Mouse (Mus musculus) stomach, embryonic 15.5 days (tissue): Measurements from ENCODE around the gene Fchsd2. TPM values are rescaled to one million over a fixed set of nuclear protein-coding genes. Genes with fewer than 3 reads are reported as not detected.
A peak's percentile ranks its signal among the peaks of the same experiment; 100 is the strongest.

Experiments
- ATAC-seq: fragments of 200-750 bp; cut with Nextera tagmentation; 2 replicates; pipeline ENCODE4 v1.8.0; 2017; ENCODE audit warnings: low read depth, moderate number of reproducible peaks, moderate TSS enrichment; ENCODE audit not compliant: insufficient read depth, low FRiP score
- H3K27ac ChIP-seq: fragments of 300-500 bp; sonication (generic); 2 replicates; pipeline ENCODE4 v1.5.1; 2015; ENCODE audit warnings: mild to moderate bottlenecking, inconsistent platforms
- H3K27me3 ChIP-seq: fragments of 300-500 bp; sonication (generic); replicated peaks from 2 replicates; pipeline ENCODE4 v1.6.1; 2015; ENCODE audit warnings: inconsistent platforms
- H3K36me3 ChIP-seq: fragments of 300-500 bp; sonication (generic); 2 replicates; pipeline ENCODE4 v1.6.1; 2015; ENCODE audit warnings: inconsistent platforms
- H3K4me1 ChIP-seq: fragments of 300-500 bp; sonication (generic); 2 replicates; pipeline ENCODE4 v1.6.1; 2015; ENCODE audit warnings: inconsistent platforms
- H3K4me2 ChIP-seq: fragments of 300-500 bp; sonication (generic); 2 replicates; pipeline ENCODE4 v1.6.1; 2015; ENCODE audit warnings: mild to moderate bottlenecking, inconsistent platforms
- H3K4me3 ChIP-seq: fragments of 300-500 bp; sonication (generic); replicated peaks from 2 replicates; pipeline ENCODE4 v1.5.1; 2015; ENCODE audit warnings: inconsistent platforms
- H3K9ac ChIP-seq: fragments of 300-500 bp; sonication (generic); 2 replicates; pipeline ENCODE4 v1.6.1; 2015; ENCODE audit warnings: inconsistent platforms
- H3K9me3 ChIP-seq: fragments of 300-500 bp; sonication (generic); 2 replicates; pipeline ENCODE4 v1.6.1; 2016; ENCODE audit warnings: inconsistent platforms
- WGBS: fragments of 180-500 bp; shearing (Covaris S2); methylation state at CpG from one replicate; pipeline ENCODE4 v1.1.7; 2015; 5-methylcytosine and 5-hydroxymethylcytosine counted together
- polyA plus RNA-seq: library from polyadenylated mRNA; unstranded; fragments of >200 nt; fragmentation: Nextera tagmentation; extraction: Ambion mirVana; gene quantifications from 2 replicates; pipeline ENCODE4 v1.2.1, GENCODE M21; 2015

Fchsd2 gene
- polyA plus RNA-seq, result 20.0 and 21.2 TPM in 2 replicates

- 55% methylated on average over 7 of the region's 7 CpGs for WGBS
- ATAC-seq, result no peak
- no peak within 1 kb of the TSS for H3K27ac ChIP-seq
- H3K9me3 ChIP-seq, result no peaks in the 10 kb centered on the region
- H3K4me2 ChIP-seq, result no peak within 1 kb of the TSS
- H3K4me3 ChIP-seq, result no peak within 1 kb of the TSS
- no peak within 1 kb of the TSS for H3K9ac ChIP-seq
- H3K27me3 ChIP-seq, result no peaks in the 10 kb centered on the region
- H3K4me1 ChIP-seq, result no peaks in the 10 kb centered on the region
- no peaks in the 10 kb centered on the region for H3K36me3 ChIP-seq
These were observed at the start of gene Fchsd2 for GRCm38 (mm10) chr7:101092618-101093017. Gene Fchsd2 (plus strand): TSS chr7:101092863.

- Histone ChIP-seq H3K4me1 (peaks cover 31% of the 10 kb centered on the region), H3K9me3 (no peaks in the 10 kb centered on the region), H3K27ac (peak overlapping the region; percentile 64; the same call in 1 of the 2 replicates), H3K4me3 (no peak overlapping the region), H3K36me3 (no peaks in the 10 kb centered on the region), H3K27me3 (no peaks in the 10 kb centered on the region), H3K9ac (no peak overlapping the region), H3K4me2 (no peak overlapping the region)
- 40% methylated on average over 8 of the region's 8 CpGs for WGBS
- no peak for ATAC-seq
These were observed 48.7 kb upstream of the Fchsd2 start for GRCm38 (mm10) chr7:101043846-101044541.

GRCm38 (mm10) chr7:101048247-101048646 is 44.4 kb upstream of the Fchsd2 start:
- H3K9me3 ChIP-seq, result no peaks in the 10 kb centered on the region
- no peak overlapping the region for H3K27ac ChIP-seq

GRCm38 (mm10) chr7:101049326-101050087 is 43.2 kb upstream of the Fchsd2 start:
- ATAC-seq, result 0 out of 2 replicates have a peak, but pooled peaks have one; percentile 33
- Histone ChIP-seq H3K9ac (no peak overlapping the region), H3K36me3 (no peaks in the 10 kb centered on the region), H3K4me3 (no peak overlapping the region), H3K27me3 (no peaks in the 10 kb centered on the region), H3K27ac (no peak overlapping the region), H3K4me1 (no peaks in the 10 kb centered on the region; the same call in 1 of the 2 replicates), H3K9me3 (no peaks in the 10 kb centered on the region), H3K4me2 (no peak overlapping the region)
- WGBS, result 71% methylated on average over 7 of the region's 7 CpGs

More at GRCm38 (mm10) chr7:101048247-101048646, 44.4 kb upstream of the Fchsd2 start:
- peaks cover 10% of the 10 kb centered on the region for H3K4me1 ChIP-seq
- H3K27me3 ChIP-seq, result no peaks in the 10 kb centered on the region
- no peak overlapping the region for H3K9ac ChIP-seq
- no peak overlapping the region for H3K4me2 ChIP-seq
- ATAC-seq, result no peak
- no peak overlapping the region for H3K4me3 ChIP-seq
- no peaks in the 10 kb centered on the region for H3K36me3 ChIP-seq
- 78% methylated on average over 5 of the region's 5 CpGs for WGBS

- 0 out of 2 replicates have a peak overlapping the region, but pooled peaks have one; percentile 35 for H3K27ac ChIP-seq
- no peaks in the 10 kb centered on the region for H3K9me3 ChIP-seq
These were observed 41.7 kb upstream of the Fchsd2 start for GRCm38 (mm10) chr7:101050724-101051550.

GRCm38 (mm10) chr7:101051551-101052221 is 41.0 kb upstream of the Fchsd2 start:
- ATAC-seq, result peak; percentile 58; the same call in 1 of the 2 replicates
- WGBS, result 16% methylated on average over 11 of the region's 11 CpGs
- Histone ChIP-seq H3K27me3 (no peaks in the 10 kb centered on the region), H3K9me3 (no peaks in the 10 kb centered on the region), H3K4me3 (no peak overlapping the region), H3K9ac (no peak overlapping the region), H3K4me1 (no peaks in the 10 kb centered on the region; the same call in 1 of the 2 replicates), H3K4me2 (no peak overlapping the region), H3K36me3 (no peaks in the 10 kb centered on the region), H3K27ac (0 out of 2 replicates have a peak overlapping the region, but pooled peaks have one; percentile 35)

More at GRCm38 (mm10) chr7:101050724-101051550, 41.7 kb upstream of the Fchsd2 start:
- 65% methylated on average over 13 of the region's 13 CpGs for WGBS
- Histone ChIP-seq H3K27me3 (no peaks in the 10 kb centered on the region), H3K4me1 (no peaks in the 10 kb centered on the region; the same call in 1 of the 2 replicates), H3K9ac (no peak overlapping the region), H3K4me2 (no peak overlapping the region), H3K36me3 (no peaks in the 10 kb centered on the region), H3K4me3 (no peak overlapping the region)
- ATAC-seq, result 0 out of 2 replicates have a peak, but pooled peaks have one; percentile 16

- no peak for ATAC-seq
- H3K27ac ChIP-seq, result no peak overlapping the region
- H3K4me1 ChIP-seq, result no peaks in the 10 kb centered on the region; the same call in 1 of the 2 replicates
- no peak overlapping the region for H3K9ac ChIP-seq
- H3K4me3 ChIP-seq, result no peak overlapping the region
- no peaks in the 10 kb centered on the region for H3K27me3 ChIP-seq
- no peaks in the 10 kb centered on the region for H3K36me3 ChIP-seq
- no peaks in the 10 kb centered on the region for H3K9me3 ChIP-seq
- 58% methylated on average over 2 of the region's 2 CpGs for WGBS
- H3K4me2 ChIP-seq, result no peak overlapping the region
These were observed 39.5 kb upstream of the Fchsd2 start for GRCm38 (mm10) chr7:101053136-101053535.

- H3K27ac ChIP-seq, result no peak overlapping the region
- no peaks in the 10 kb centered on the region for H3K36me3 ChIP-seq
- no peaks in the 10 kb centered on the region for H3K9me3 ChIP-seq
- no peak overlapping the region for H3K4me3 ChIP-seq
- no peak overlapping the region for H3K9ac ChIP-seq
- peaks cover 3% of the 10 kb centered on the region; the same call in 1 of the 2 replicates for H3K4me1 ChIP-seq
- 65% methylated on average over 4 of the region's 4 CpGs for WGBS
- ATAC-seq, result no peak
- H3K4me2 ChIP-seq, result no peak overlapping the region
- no peaks in the 10 kb centered on the region for H3K27me3 ChIP-seq
These were observed 35.4 kb upstream of the Fchsd2 start for GRCm38 (mm10) chr7:101057309-101057708.

GRCm38 (mm10) chr7:101059188-101059587 is 33.5 kb upstream of the Fchsd2 start:
- Histone ChIP-seq H3K4me2 (no peak overlapping the region), H3K9me3 (no peaks in the 10 kb centered on the region), H3K4me1 (peaks cover 3% of the 10 kb centered on the region; the same call in 1 of the 2 replicates), H3K4me3 (no peak overlapping the region), H3K9ac (no peak overlapping the region), H3K36me3 (no peaks in the 10 kb centered on the region), H3K27ac (no peak overlapping the region), H3K27me3 (no peaks in the 10 kb centered on the region)
- ATAC-seq, result no peak
- WGBS, result 81% methylated on average over 5 of the region's 5 CpGs

GRCm38 (mm10) chr7:101060476-101060875 is 32.2 kb upstream of the Fchsd2 start:
- H3K4me1 ChIP-seq, result peaks cover 5% of the 10 kb centered on the region; the same call in 1 of the 2 replicates
- H3K9ac ChIP-seq, result no peak overlapping the region
- no peaks in the 10 kb centered on the region for H3K36me3 ChIP-seq
- ATAC-seq, result no peak
- H3K4me3 ChIP-seq, result no peak overlapping the region
- no peak overlapping the region for H3K27ac ChIP-seq
- no peaks in the 10 kb centered on the region for H3K9me3 ChIP-seq
- 62% methylated on average over 5 of the region's 5 CpGs for WGBS
- H3K4me2 ChIP-seq, result no peak overlapping the region
- H3K27me3 ChIP-seq, result no peaks in the 10 kb centered on the region

GRCm38 (mm10) chr7:101061381-101061780 is 31.3 kb upstream of the Fchsd2 start:
- ATAC-seq, result 0 out of 2 replicates have a peak, but pooled peaks have one; percentile 29
- WGBS, result 7% methylated on average over 17 of the region's 17 CpGs
- Histone ChIP-seq H3K9me3 (no peaks in the 10 kb centered on the region), H3K4me2 (peak overlapping the region; percentile 43), H3K36me3 (no peaks in the 10 kb centered on the region), H3K4me3 (no peak overlapping the region), H3K4me1 (peaks cover 9% of the 10 kb centered on the region; the same call in 1 of the 2 replicates), H3K27ac (no peak overlapping the region), H3K9ac (no peak overlapping the region), H3K27me3 (no peaks in the 10 kb centered on the region)
